Mouse (Mus musculus): ENCODE measurements at regions not wholly inside any gene's neighbourhood (a gene's known extent, or its start where the extent isn't known, plus 50 kb on each side); places are given as distances from the start of the nearest gene placed in this dataset.

DNA sequence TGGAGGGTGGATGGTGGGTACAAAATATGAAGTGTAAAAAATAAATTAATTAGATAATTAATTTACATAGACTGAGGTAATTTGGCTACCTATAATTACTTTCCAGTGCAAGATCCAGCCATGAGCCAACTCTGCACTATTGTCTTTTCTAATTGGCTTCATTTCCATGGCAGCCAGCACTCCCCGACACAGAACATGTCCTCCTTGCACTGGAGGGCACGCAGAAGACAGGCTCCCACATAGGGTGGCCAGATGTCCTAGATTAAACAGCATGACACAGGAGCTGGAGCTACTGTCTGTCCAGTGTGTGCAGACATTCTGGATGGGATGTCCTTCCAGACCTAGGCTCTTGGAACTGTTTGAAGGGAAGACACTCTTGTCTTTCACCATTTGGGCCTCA lies 278.0 kb downstream of the Inhba start:
- Histone ChIP-seq H3K27ac (ENCODE audit: low read depth) (no peak overlapping the region), H3K4me3 (ENCODE audit: low read depth, low read length) (no peak overlapping the region), H3K36me3 (replicated peaks; ENCODE audit: control insufficient read depth, insufficient read depth, low read length) (no peaks in the 10 kb centered on the region), H3K27me3 (ENCODE audit: control insufficient read depth, insufficient read depth, low read length) (no peaks in the 10 kb centered on the region), H3K9ac (replicated peaks; ENCODE audit: low read depth, low read length) (no peak overlapping the region), H3K4me2 (ENCODE audit: low read depth, low read length) (no peak overlapping the region), H3K4me1 (ENCODE audit: control insufficient read depth, insufficient read depth) (no peaks in the 10 kb centered on the region), H3K9me3 (replicated peaks; ENCODE audit: control insufficient read depth, low read length) (no peaks in the 10 kb centered on the region)
- ATAC-seq (ENCODE audit: insufficient read depth, low read depth): no peak
- no peak for TF ChIP-seq EP300 (IDR thresholded peaks at IDR 0.05; ENCODE audit: low read depth)
- TF ChIP-seq CTCF (IDR thresholded peaks at IDR 0.05; ENCODE audit: low read depth): no peak
- no peak for DNase-seq (ENCODE audit: low spot score)
- WGBS: 83% methylated on average over 2 of the region's 2 CpGs

GRCm38 (mm10) chr13:16290784-16291183 lies 279.1 kb downstream of the Inhba start:
- 55% methylated on average over 2 of the region's 2 CpGs for WGBS
- no peaks in the 10 kb centered on the region for H3K27me3 ChIP-seq (ENCODE audit: control insufficient read depth, insufficient read depth, low read length)
- no peak overlapping the region for H3K9ac ChIP-seq (replicated peaks; ENCODE audit: low read depth, low read length)
- DNase-seq (ENCODE audit: low spot score) (no peak), ATAC-seq (ENCODE audit: insufficient read depth, low read depth) (no peak)
- no peaks in the 10 kb centered on the region for H3K9me3 ChIP-seq (replicated peaks; ENCODE audit: control insufficient read depth, low read length)
- H3K36me3 ChIP-seq (replicated peaks; ENCODE audit: control insufficient read depth, insufficient read depth, low read length): no peaks in the 10 kb centered on the region
- no peak overlapping the region for H3K4me2 ChIP-seq (ENCODE audit: low read depth, low read length)
- H3K27ac ChIP-seq (ENCODE audit: low read depth): no peak overlapping the region
- TF ChIP-seq EP300 (IDR thresholded peaks at IDR 0.05; ENCODE audit: low read depth) (no peak), CTCF (IDR thresholded peaks at IDR 0.05; ENCODE audit: low read depth) (no peak)
- H3K4me3 ChIP-seq (ENCODE audit: low read depth, low read length): no peak overlapping the region
- no peaks in the 10 kb centered on the region for H3K4me1 ChIP-seq (ENCODE audit: control insufficient read depth, insufficient read depth)

DNA sequence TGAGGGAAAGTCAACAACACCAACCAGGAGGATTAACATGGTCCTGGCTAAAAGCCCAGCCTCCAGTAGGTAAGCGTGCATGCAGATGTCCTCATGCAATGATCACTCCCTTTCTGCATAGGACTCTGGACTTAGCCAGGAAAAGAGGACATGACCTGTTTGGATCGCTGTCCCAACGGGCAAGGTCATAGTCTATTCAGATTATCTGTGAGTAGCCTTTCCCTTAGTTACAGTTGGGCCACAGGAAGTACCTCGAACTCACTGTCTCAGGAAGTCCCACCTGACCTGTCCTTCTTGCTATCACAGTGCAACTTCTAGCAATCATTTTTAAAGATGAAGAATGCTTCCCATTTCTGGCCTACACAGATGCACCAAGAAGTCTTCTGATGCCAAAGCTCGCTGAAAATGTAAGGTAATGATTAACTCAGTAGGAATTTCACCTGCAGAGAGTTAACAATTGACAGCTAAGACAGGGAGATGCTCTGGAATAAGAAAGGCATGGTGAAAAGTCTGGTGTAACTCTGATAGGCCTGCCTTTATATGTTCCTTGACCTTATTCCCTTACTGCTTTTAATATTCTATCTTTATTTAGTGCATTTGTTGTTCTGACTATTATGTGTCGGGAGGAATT lies 280.1 kb downstream of the Inhba start:
- H3K4me3 ChIP-seq (ENCODE audit: low read depth, low read length): no peak overlapping the region
- H3K4me1 ChIP-seq (ENCODE audit: control insufficient read depth, insufficient read depth): no peaks in the 10 kb centered on the region
- H3K9ac ChIP-seq (replicated peaks; ENCODE audit: low read depth, low read length): no peak overlapping the region
- ATAC-seq (ENCODE audit: insufficient read depth, low read depth): no peak
- DNase-seq (ENCODE audit: low spot score): no peak
- H3K27me3 ChIP-seq (ENCODE audit: control insufficient read depth, insufficient read depth, low read length): no peaks in the 10 kb centered on the region
- TF ChIP-seq EP300 (IDR thresholded peaks at IDR 0.05; ENCODE audit: low read depth) (no peak), CTCF (IDR thresholded peaks at IDR 0.05; ENCODE audit: low read depth) (no peak)
- H3K36me3 ChIP-seq (replicated peaks; ENCODE audit: control insufficient read depth, insufficient read depth, low read length): no peaks in the 10 kb centered on the region
- 72% methylated on average over 6 of the region's 6 CpGs for WGBS
- no peak overlapping the region for H3K27ac ChIP-seq (ENCODE audit: low read depth)
- no peak overlapping the region for H3K4me2 ChIP-seq (ENCODE audit: low read depth, low read length)
- H3K9me3 ChIP-seq (replicated peaks; ENCODE audit: control insufficient read depth, low read length): no peaks in the 10 kb centered on the region

GRCm38 (mm10) chr13:16299756-16300155 lies 288.1 kb downstream of the Inhba start:
- TF ChIP-seq EP300 (IDR thresholded peaks at IDR 0.05; ENCODE audit: low read depth) (no peak), CTCF (IDR thresholded peaks at IDR 0.05; ENCODE audit: low read depth) (no peak)
- 49% methylated on average over 2 of the region's 2 CpGs for WGBS
- Histone ChIP-seq H3K27me3 (ENCODE audit: control insufficient read depth, insufficient read depth, low read length) (no peaks in the 10 kb centered on the region), H3K4me1 (ENCODE audit: control insufficient read depth, insufficient read depth) (no peaks in the 10 kb centered on the region), H3K27ac (ENCODE audit: low read depth) (no peak overlapping the region), H3K36me3 (replicated peaks; ENCODE audit: control insufficient read depth, insufficient read depth, low read length) (no peaks in the 10 kb centered on the region), H3K4me3 (ENCODE audit: low read depth, low read length) (no peak overlapping the region), H3K9ac (replicated peaks; ENCODE audit: low read depth, low read length) (no peak overlapping the region), H3K4me2 (ENCODE audit: low read depth, low read length) (no peak overlapping the region), H3K9me3 (replicated peaks; ENCODE audit: control insufficient read depth, low read length) (no peaks in the 10 kb centered on the region)
- no peak for DNase-seq (ENCODE audit: low spot score)
- ATAC-seq (ENCODE audit: insufficient read depth, low read depth): no peak

GRCm38 (mm10) chr13:16314669-16315068 lies 303.0 kb downstream of the Inhba start:
- Histone ChIP-seq H3K27ac (ENCODE audit: low read depth) (no peak overlapping the region), H3K4me1 (ENCODE audit: control insufficient read depth, insufficient read depth) (no peaks in the 10 kb centered on the region), H3K9ac (replicated peaks; ENCODE audit: low read depth, low read length) (no peak overlapping the region), H3K4me2 (ENCODE audit: low read depth, low read length) (no peak overlapping the region), H3K4me3 (ENCODE audit: low read depth, low read length) (no peak overlapping the region), H3K9me3 (replicated peaks; ENCODE audit: control insufficient read depth, low read length) (no peaks in the 10 kb centered on the region), H3K36me3 (replicated peaks; ENCODE audit: control insufficient read depth, insufficient read depth, low read length) (no peaks in the 10 kb centered on the region), H3K27me3 (ENCODE audit: control insufficient read depth, insufficient read depth, low read length) (no peaks in the 10 kb centered on the region)
- DNase-seq (ENCODE audit: low spot score) (no peak), ATAC-seq (ENCODE audit: insufficient read depth, low read depth) (no peak)
- 84% methylated on average over 2 of the region's 2 CpGs for WGBS
- TF ChIP-seq CTCF (IDR thresholded peaks at IDR 0.05; ENCODE audit: low read depth): no peak
- TF ChIP-seq EP300 (IDR thresholded peaks at IDR 0.05; ENCODE audit: low read depth): no peak

DNA sequence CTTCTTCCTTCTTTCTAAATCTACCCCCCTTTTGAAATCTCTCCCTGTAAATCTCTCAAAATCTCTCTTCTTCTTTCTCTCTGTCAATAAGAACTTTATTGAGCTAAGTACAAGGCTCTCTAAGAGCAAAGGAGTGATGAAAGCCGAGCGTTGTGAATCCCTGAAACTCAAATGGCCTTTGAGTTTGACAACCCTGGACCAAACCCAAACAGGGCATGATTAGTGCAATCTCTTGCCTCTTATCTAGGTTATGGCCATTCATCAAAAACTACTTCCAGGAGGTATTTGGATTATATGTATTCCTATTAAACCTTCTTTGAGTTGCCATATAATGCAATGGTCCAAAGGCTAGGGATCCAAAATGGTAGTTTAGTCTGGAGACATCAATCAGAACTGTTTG lies 304.0 kb downstream of the Inhba start:
- Histone ChIP-seq H3K9ac (replicated peaks; ENCODE audit: low read depth, low read length) (no peak overlapping the region), H3K4me3 (ENCODE audit: low read depth, low read length) (no peak overlapping the region), H3K27ac (ENCODE audit: low read depth) (no peak overlapping the region), H3K36me3 (replicated peaks; ENCODE audit: control insufficient read depth, insufficient read depth, low read length) (no peaks in the 10 kb centered on the region), H3K27me3 (ENCODE audit: control insufficient read depth, insufficient read depth, low read length) (no peaks in the 10 kb centered on the region), H3K9me3 (replicated peaks; ENCODE audit: control insufficient read depth, low read length) (no peaks in the 10 kb centered on the region), H3K4me1 (ENCODE audit: control insufficient read depth, insufficient read depth) (no peaks in the 10 kb centered on the region), H3K4me2 (ENCODE audit: low read depth, low read length) (no peak overlapping the region)
- whole genome bisulfite sequencing: 76% methylated on average over 2 of the region's 2 CpGs
- ATAC-seq (ENCODE audit: insufficient read depth, low read depth) (no peak), DNase-seq (ENCODE audit: low spot score) (no peak)
- TF ChIP-seq EP300 (IDR thresholded peaks at IDR 0.05; ENCODE audit: low read depth): no peak
- TF ChIP-seq CTCF (IDR thresholded peaks at IDR 0.05; ENCODE audit: low read depth): no peak
